Comparison of ENCODE assay signal across 7 mouse cellular contexts in the genomic region with DNA sequence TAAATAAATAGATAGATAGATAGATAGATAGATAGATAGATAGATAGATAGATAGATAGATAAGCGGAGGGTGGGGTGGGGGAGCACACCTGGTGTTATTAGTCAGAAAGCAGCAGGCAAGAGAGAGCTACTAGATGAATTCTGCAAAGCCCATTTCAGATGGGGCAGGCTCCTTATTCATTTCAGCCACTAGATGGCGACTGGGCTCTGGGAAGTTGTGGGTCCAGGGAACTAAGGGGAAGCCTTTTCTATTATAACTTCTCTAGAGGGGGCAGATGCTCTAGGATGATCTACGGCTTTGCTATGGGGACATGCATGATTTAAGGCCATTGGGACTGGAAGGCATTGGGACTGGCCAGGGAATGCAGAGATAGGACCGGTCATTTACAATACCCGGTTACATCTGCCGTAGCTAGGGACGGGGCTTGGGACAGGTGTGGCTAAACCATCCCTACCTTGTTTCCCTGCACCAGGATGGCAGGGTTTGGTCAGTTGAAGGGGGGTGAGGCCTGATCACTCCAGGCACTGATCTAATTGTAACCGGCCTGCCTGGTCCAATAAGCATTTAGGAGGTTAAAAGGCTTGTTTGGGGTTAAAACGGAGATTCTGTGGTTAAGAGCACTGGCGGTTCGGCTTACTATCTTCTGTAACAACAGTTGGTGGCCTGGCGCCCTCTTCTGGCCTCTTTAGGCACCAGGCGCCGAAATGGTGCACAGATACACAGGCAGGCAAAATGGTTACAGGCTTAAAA. TPM values are rescaled to one million over a fixed set of nuclear protein-coding genes. Genes with fewer than 3 reads are reported as not detected.
A peak's percentile ranks its signal among the peaks of the same experiment; 100 is the strongest.
DNase-seq lines count a peak whose midpoint lies in the region; ATAC-seq and TF ChIP-seq lines count a peak whose summit lies in the region.

No protein-coding gene starts in this region.

- no peaks in the 10 kb centered on the region for H3K9me3 ChIP-seq in lung, embryonic 15.5 days

- peak; percentile 48 for DNase-seq in MN1 (ENCODE audit: low spot score)
- peak; percentile 76 to 88 for DNase-seq in cerebellum, postnatal 14 days
- peak; percentile 40 to 65 for DNase-seq in gastrocnemius, postnatal 4 days (ENCODE audit: low spot score in 2 of 2)
- DNase-seq in kidney, adult 9 months = peak; percentile 48

- H3K4me3 ChIP-seq in lung, embryonic 15.5 days = no peak overlapping the region
- no peak overlapping the region for H3K4me3 ChIP-seq in olfactory bulb, adult 2 months (ENCODE audit: insufficient read depth, low read depth, low read length)

- peak; percentile 51; the same call in 1 of the 2 replicates for TF ChIP-seq CTCF in olfactory bulb, adult 2 months (IDR thresholded peaks at IDR 0.05; ENCODE audit: insufficient read depth, low read depth, low read length)

- H3K36me3 ChIP-seq in lung, embryonic 15.5 days = no peaks in the 10 kb centered on the region

- peak overlapping the region; percentile 29; the same call in 1 of the 2 replicates for H3K4me2 ChIP-seq in lung, embryonic 15.5 days

- no peaks in the 10 kb centered on the region for H3K4me1 ChIP-seq in lung, embryonic 15.5 days
- H3K4me1 ChIP-seq in olfactory bulb, adult 2 months (ENCODE audit: control insufficient read depth, insufficient read depth, low read length) = no peaks in the 10 kb centered on the region

- peak; percentile 84 for ATAC-seq in CD4-positive, CD25-positive, alpha-beta regulatory T cell, adult 4 months
- no peak; the same call in 1 of the 2 replicates for ATAC-seq in lung, embryonic 15.5 days (ENCODE audit: borderline replicate concordance, extremely low read depth, low FRiP score, low TSS enrichment)

- H3K27ac ChIP-seq in lung, embryonic 15.5 days = no peak overlapping the region
- H3K27ac ChIP-seq in olfactory bulb, adult 2 months (ENCODE audit: insufficient read depth, low read depth, low read length) = no peak overlapping the region

- H3K27me3 ChIP-seq in lung, embryonic 15.5 days = peaks cover 14% of the 10 kb centered on the region; the same call in 1 of the 2 replicates

- no peak overlapping the region for H3K9ac ChIP-seq in lung, embryonic 15.5 days

- WGBS in lung, embryonic 15.5 days = 5% methylated on average over 14 of the region's 14 CpGs
- WGBS in olfactory bulb, adult 2 months = 10% methylated on average over 14 of the region's 14 CpGs

- TF ChIP-seq POLR2A in olfactory bulb, adult 2 months (IDR thresholded peaks at IDR 0.05; ENCODE audit: insufficient read depth, low read depth, low read length) = no peak

RNA-seq across cellular contexts. Expression of gene Npffr1, which starts 7.2 kb away (rescaled TPM):
- polyA plus RNA-seq in CD4-positive, CD25-positive, alpha-beta regulatory T cell, adult 4 months (2017; shearing (Covaris generic)) = not detected
- total RNA-seq in gastrocnemius, postnatal 4 days (2021) = under 1 TPM in 1 of 2 experiments, not detected in 1; 0.07 TPM
- polyA plus RNA-seq in lung, embryonic 15.5 days (2015; fragmentation: Nextera tagmentation; extraction: Ambion mirVana) = 0.06 TPM in 1 of 2 replicates, not detected in the other
- polyA plus RNA-seq in olfactory bulb, adult 2 months (2012; ENCODE audit: insufficient read depth, insufficient read length, low replicate concordance, missing spikeins) = 173,703 TPM in 1 of 2 replicates, not detected in the other

RNA-seq across cellular contexts. Expression of gene Ppa1, which starts 45.9 kb away (rescaled TPM):
- polyA plus RNA-seq in CD4-positive, CD25-positive, alpha-beta regulatory T cell, adult 4 months (2017; shearing (Covaris generic)) = 10 to 100 TPM; 64.5 to 77.4 TPM
- 10 to 100 TPM; 37.8 to 40.4 TPM for total RNA-seq in gastrocnemius, postnatal 4 days (2021)
- 171 and 188 TPM in 2 replicates for polyA plus RNA-seq in lung, embryonic 15.5 days (2015; fragmentation: Nextera tagmentation; extraction: Ambion mirVana)
- not detected in 2 replicates for polyA plus RNA-seq in olfactory bulb, adult 2 months (2012; ENCODE audit: insufficient read depth, insufficient read length, low replicate concordance, missing spikeins)
